Mouse (Mus musculus) kidney, adult 2 months (tissue): ENCODE measurements at regions not wholly inside any gene's neighbourhood (a gene's known extent, or its start where the extent isn't known, plus 50 kb on each side); places are given as distances from the start of the nearest gene placed in this dataset.

Source experiments
- DNase-seq: peaks from one replicate; pipeline ENCODE4 v3.0.0; 2021
- H3K27ac ChIP-seq: fragments of 200-500 bp; 2 replicates; pipeline ENCODE4 v1.5.1; 2012; ENCODE audit warnings: low read depth, low read length, control low read depth, inconsistent platforms; ENCODE audit not compliant: insufficient read depth
- H3K27me3 ChIP-seq: fragments of 200-500 bp; replicated peaks from 2 replicates; pipeline ENCODE4 v1.6.1; 2012; ENCODE audit warnings: mild to moderate bottlenecking, moderate library complexity, low read length, inconsistent platforms; ENCODE audit not compliant: control insufficient read depth, insufficient read depth
- H3K36me3 ChIP-seq: fragments of 200-500 bp; 2 replicates; pipeline ENCODE4 v1.6.1; 2012; ENCODE audit warnings: mild to moderate bottlenecking, moderate library complexity, low read length, inconsistent platforms; ENCODE audit not compliant: control insufficient read depth, insufficient read depth
- H3K4me1 ChIP-seq: fragments of 200-500 bp; 2 replicates; pipeline ENCODE4 v1.6.1; 2011; ENCODE audit warnings: low read length; ENCODE audit not compliant: control insufficient read depth, insufficient read depth
- H3K4me3 ChIP-seq: fragments of 200-500 bp; 2 replicates; pipeline ENCODE4 v1.5.1; 2011; ENCODE audit warnings: mild to moderate bottlenecking, low read depth, low read length, control low read depth; ENCODE audit not compliant: insufficient read depth
- CTCF ChIP-seq: fragments of 200-500 bp; conservative IDR thresholded peaks from 2 replicates; pipeline ENCODE4 v1.5.1; 2011; ENCODE audit warnings: low read depth, mild to moderate bottlenecking, control low read depth, low read length, moderate library complexity, mixed read lengths; ENCODE audit not compliant: insufficient read depth, insufficient read length
- POLR2A ChIP-seq: fragments of 200-500 bp; IDR thresholded peaks from one replicate; pipeline ENCODE4 v1.6.1; 2011; ENCODE audit warnings: low read depth, low read length, control low read depth
- WGBS: fragments of 180-500 bp; shearing (Covaris S2); methylation state at CpG from one replicate; pipeline ENCODE4 v1.1.7; 2018; 5-methylcytosine and 5-hydroxymethylcytosine counted together

GRCm38 (mm10) chr9:14203768-14204416 lies 71.0 kb upstream of the Sesn3 start:
- WGBS: 55% methylated on average over 11 of the region's 11 CpGs
- peak overlapping the region; percentile 59; the same call in 1 of the 2 replicates for H3K27ac ChIP-seq
- peak; percentile 78 for DNase-seq

DNA sequence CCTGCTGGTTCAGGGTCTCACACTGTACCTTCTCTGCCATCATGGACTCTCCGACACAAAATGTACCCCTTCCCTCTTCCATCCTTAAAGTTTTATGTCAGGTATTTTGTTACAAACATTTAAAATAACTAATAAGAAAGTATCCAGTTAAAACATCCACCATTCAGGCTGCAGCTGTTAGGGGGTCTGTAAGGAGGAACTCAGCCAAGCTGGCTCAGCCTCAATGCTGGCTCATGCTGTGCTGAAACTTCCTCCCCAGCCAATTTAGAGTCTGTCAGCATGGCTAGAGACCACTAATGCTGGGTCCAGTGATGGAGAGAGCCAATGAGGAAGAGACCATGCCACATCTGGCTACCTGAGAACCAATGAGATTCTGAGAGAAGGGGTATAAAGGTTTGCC lies 70.0 kb upstream of the Sesn3 start:
- WGBS: 88% methylated on average over 1 of the region's 1 CpGs
- TF ChIP-seq POLR2A (no peak), CTCF (no peak)
- 0 out of 2 replicates have a peak overlapping the region, but pooled peaks have one; percentile 19 for H3K27ac ChIP-seq
- H3K4me3 ChIP-seq: 0 out of 2 replicates have a peak overlapping the region, but pooled peaks have one; percentile 2
- peaks cover 12% of the 10 kb centered on the region for H3K4me1 ChIP-seq
- H3K36me3 ChIP-seq: no peaks in the 10 kb centered on the region
- no peak for DNase-seq
- H3K27me3 ChIP-seq: no peaks in the 10 kb centered on the region

More at GRCm38 (mm10) chr9:14203768-14204416, 71.0 kb upstream of the Sesn3 start:
- TF ChIP-seq CTCF: no peak
- no peak for TF ChIP-seq POLR2A
- Histone ChIP-seq H3K4me1 (peaks cover 12% of the 10 kb centered on the region), H3K27me3 (no peaks in the 10 kb centered on the region), H3K36me3 (no peaks in the 10 kb centered on the region), H3K4me3 (peak overlapping the region; percentile 32)

DNA sequence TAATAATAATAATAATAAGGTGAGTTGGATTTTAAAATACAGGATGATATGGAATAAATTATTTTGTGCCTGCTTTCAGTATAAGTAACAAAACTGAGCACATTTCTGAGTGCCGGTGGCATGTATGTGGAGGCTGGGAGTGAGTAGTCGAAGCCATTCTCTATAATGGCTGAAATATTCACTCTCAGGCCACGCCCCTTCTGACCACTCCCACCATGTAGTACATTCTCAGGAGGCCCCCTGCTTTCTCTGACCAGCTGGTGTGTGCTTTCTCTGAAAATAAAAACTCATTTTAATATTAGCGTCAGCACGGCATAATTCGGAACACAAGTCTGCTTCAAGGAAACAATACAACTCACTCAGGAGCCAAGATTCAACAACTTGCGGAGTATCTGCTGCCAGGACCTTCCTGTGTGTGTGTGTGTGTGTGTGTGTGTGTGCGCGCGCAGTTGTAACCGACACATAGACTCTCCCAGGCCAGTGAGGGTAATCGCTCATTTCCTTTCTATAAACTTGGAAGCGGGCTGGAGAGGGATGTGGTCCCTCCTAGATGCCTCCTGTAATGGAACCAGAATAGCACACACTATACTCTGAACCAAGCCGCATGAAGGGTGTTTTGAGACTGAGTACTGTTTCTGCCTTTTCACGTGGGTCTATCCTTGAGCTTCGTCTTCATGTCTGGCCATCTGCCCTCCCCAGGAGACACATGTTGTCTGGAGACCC lies 67.9 kb upstream of the Sesn3 start:
- H3K4me3 ChIP-seq: no peak overlapping the region
- peak; percentile 25 for DNase-seq

DNA sequence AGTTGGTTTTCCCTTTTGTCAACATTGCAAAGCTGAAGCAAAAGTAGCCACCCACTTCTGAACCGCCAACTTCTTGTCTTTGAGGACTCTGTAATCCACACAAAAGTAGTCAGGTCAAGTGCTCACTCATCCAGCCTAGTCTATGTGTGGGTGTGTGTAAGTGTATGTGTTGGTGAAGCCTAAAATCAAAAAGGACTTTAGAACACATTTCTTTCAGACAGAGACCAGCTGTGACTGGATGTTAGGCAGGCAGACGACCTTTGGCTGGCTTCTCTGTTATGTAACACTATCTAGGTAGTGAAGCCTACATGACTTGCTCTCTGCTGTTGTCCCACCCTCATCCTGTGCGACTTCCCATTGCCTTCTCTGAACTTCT lies 67.3 kb upstream of the Sesn3 start:
- H3K27me3 ChIP-seq: no peaks in the 10 kb centered on the region
- peaks cover 10% of the 10 kb centered on the region for H3K4me1 ChIP-seq
- 37% methylated on average over 3 of the region's 3 CpGs for WGBS
- TF ChIP-seq CTCF (no peak), POLR2A (no peak)
- H3K4me3 ChIP-seq: no peak overlapping the region
- H3K36me3 ChIP-seq: no peaks in the 10 kb centered on the region
- peak; percentile 81 for DNase-seq
- peak overlapping the region; percentile 19; the same call in 1 of the 2 replicates for H3K27ac ChIP-seq

More for the DNA sequence above, 67.9 kb upstream of the Sesn3 start:
- H3K27me3 ChIP-seq: no peaks in the 10 kb centered on the region
- TF ChIP-seq POLR2A (no peak), CTCF (no peak)
- no peaks in the 10 kb centered on the region for H3K36me3 ChIP-seq
- peaks cover 10% of the 10 kb centered on the region for H3K4me1 ChIP-seq
- 72% methylated on average over 16 of the region's 16 CpGs for WGBS
- H3K27ac ChIP-seq: no peak overlapping the region

- no peak for DNase-seq
- Histone ChIP-seq H3K27me3 (no peaks in the 10 kb centered on the region), H3K4me3 (no peak overlapping the region), H3K4me1 (peaks cover 2% of the 10 kb centered on the region; the same call in 1 of the 2 replicates), H3K36me3 (no peaks in the 10 kb centered on the region), H3K27ac (no peak overlapping the region)
- TF ChIP-seq CTCF (no peak), POLR2A (no peak)
- WGBS: 56% methylated on average over 2 of the region's 2 CpGs
Observed at GRCm38 (mm10) chr9:14213283-14213682, 61.6 kb upstream of the Sesn3 start.

GRCm38 (mm10) chr9:14215171-14215782 lies 59.6 kb upstream of the Sesn3 start:
- WGBS: 39% methylated on average over 5 of the region's 5 CpGs

DNA sequence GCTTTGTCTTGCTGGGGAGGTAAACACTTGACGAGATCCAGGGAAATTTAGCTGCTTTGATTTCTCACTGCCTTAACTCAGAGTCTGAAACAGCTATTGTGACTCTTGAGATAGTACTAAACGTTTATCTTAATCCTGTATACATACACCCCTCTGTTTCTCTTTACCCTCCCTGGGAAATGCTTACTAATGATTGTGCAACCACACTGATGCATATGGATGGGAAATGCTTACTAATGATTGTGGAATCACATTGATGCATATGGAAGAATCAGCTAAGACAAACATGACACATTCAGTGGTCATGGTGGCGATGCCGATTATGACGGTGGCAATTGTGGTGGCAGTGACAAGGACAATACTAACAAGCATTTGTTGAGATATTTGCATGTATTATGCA lies 58.9 kb upstream of the Sesn3 start:
- no peak for DNase-seq
- TF ChIP-seq CTCF (no peak), POLR2A (no peak)
- Histone ChIP-seq H3K27me3 (no peaks in the 10 kb centered on the region), H3K4me3 (no peak overlapping the region), H3K4me1 (peaks cover 2% of the 10 kb centered on the region; the same call in 1 of the 2 replicates), H3K36me3 (no peaks in the 10 kb centered on the region), H3K27ac (no peak overlapping the region)
- WGBS: 85% methylated on average over 5 of the region's 5 CpGs

More at GRCm38 (mm10) chr9:14215171-14215782, 59.6 kb upstream of the Sesn3 start:
- no peaks in the 10 kb centered on the region for H3K36me3 ChIP-seq
- H3K27ac ChIP-seq: no peak overlapping the region
- peak; percentile 80 for DNase-seq
- TF ChIP-seq CTCF: no peak
- no peak for TF ChIP-seq POLR2A
- H3K4me1 ChIP-seq: peaks cover 2% of the 10 kb centered on the region; the same call in 1 of the 2 replicates
- no peaks in the 10 kb centered on the region for H3K27me3 ChIP-seq
- no peak overlapping the region for H3K4me3 ChIP-seq
